Mouse (Mus musculus): ENCODE data around the gene Ttpal.

The Ttpal gene

GRCm38 (mm10) chr2:163602101-163602971 is at the start of gene Ttpal:
Ttpal (plus strand) TSS chr2:163602314.
- peak; percentile 90 to 92 for DNase-seq

DNA sequence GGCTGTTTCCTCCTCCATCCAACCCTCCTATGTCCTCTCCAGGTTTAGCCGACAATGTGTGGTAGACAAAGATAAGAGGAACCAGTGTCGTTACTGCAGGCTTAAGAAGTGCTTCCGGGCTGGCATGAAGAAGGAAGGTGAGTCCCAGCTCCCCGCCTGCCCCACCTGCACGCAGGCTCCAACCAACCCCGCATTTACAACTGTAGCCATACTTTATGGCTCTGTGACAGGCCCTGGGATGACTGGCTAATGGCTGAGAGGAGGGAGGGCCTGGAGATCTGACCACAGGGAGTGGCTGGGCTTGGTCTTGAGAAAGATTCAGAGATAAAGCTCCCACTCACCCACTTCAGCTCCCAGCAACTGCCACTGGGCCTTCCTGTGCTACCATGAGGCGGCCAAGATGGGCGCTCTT is 49.6 kb upstream of the Ttpal start:
- DNase-seq, result no peak

DNA sequence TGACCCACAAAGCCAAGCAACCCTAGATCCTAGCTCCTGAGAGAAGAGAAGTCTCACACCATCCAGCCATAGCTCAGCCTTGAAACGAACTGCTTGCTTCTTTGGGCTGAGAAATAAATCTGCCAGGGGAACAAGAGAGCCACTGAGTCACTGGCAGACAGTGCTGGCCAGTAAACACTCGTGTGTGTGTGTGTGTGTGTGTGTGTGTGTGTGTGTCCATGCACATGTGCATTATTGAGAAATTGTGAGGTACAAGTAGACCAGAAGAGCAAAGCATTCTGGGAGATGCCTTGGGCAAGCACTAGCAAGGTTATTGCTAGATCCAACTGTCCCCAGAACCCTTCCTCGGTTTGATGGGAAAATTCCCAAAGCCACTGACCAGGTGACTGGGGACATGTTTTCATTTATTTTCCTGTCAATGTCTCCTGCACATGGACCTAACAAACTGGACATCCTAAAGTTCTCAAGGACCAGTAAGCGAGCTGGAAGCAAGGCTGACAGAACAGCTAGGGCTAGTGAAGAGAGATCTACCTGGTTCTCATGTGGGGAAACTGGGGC is 47.6 kb upstream of the Ttpal start:
- DNase-seq, result no peak

DNA sequence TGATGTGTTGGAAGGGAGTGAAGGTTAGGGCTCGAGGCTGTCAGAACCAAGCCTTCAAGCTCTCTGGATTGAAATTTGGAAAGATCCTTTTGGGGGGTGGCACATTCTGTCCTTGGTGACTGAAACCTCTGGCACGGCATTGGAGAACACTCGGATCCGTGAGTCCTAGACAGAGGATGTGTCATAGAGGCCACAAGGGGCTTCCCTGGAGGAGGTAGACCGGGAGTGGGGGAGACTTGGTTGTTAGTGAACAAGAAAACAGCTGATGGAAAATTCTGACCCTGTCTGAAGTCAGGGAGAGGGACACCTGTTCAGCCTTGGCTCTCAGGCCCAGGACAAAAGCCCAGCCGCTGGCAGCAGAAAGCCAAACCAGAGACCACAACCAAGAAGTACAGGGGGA is 47.1 kb upstream of the Ttpal start:
- DNase-seq, result no peak

- no peak for DNase-seq
Measured at GRCm38 (mm10) chr2:163555417-163555816, 46.7 kb upstream of the Ttpal start.

DNA sequence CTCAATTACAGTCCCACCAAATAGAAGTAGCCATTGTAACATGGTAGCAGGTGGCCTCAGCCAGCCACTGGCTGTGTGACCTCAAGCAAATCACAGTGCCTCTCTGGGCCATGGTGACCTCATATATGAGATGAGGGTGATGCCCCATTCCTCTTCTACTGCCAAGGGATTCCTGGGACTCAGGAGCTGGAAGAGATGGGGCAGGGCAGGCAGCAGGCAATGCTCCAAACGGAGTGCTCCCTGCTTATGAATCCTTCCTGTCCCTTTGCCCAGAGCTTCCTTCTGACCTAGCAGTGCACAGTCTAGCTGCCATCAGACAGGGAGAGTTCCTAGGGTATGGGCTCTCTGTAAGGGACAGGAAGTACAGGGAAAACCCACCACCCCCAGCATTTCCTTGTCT is 43.6 kb upstream of the Ttpal start:
- peak in 1 of 2 experiments; percentile 32 for DNase-seq

- no peak for DNase-seq
Measured at GRCm38 (mm10) chr2:163559236-163559635, 42.9 kb upstream of the Ttpal start.

- DNase-seq, result no peak
Measured at GRCm38 (mm10) chr2:163560247-163560646, 41.9 kb upstream of the Ttpal start.

DNA sequence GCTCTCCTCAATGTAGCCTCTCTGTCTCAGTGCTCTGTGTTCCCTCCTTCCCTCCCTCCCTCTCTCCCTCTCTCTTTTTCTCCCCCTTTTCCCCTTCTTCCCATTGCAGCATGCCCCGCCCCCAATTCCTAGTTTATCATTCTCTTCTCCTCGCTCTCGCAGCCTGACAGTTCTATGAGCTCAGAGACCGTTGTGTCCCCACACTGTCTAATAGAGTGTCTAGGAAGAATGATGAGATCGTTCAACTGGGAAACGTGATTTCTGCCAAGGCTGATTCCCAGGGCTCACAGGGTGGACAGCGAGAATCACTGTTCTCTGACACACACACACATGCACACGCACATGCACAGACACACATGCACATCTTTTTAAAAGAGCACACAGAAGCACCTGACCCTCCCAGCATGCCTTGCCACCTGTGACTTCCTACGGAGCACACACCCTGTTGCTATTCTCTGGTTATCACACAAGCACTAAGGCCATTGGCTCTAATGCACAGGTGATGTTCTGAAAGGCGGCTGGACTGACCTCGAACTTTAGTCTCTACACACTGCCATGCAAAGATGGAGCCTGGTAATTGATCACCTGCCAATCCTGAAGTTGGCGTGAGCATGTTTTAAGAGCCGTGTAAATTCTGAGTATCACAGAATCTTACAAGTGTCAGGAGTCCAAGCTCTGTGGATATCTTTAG is 40.7 kb upstream of the Ttpal start:
- no peak for DNase-seq

DNA sequence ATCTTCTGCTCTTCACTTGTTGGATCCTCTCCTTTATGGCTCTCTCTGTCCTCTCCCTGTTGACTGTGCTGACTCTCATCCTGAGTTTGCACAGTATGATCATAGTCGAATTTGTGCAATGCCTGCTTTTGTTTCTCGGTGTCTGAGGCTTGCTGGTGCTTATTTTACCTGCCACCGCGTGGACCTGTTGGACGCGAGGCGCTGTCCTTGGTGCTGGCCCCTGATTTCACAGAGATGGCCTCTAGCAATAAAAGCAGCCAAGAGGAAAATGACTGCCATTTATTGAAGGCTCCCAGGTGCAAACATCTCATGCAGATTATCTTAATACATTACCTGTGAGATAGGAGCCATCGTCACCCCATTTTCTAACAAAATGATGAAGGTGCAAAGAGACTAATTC is 37.5 kb upstream of the Ttpal start:
- DNase-seq, result no peak

GRCm38 (mm10) chr2:163574321-163574720 is 27.8 kb upstream of the Ttpal start:
- no peak for DNase-seq

GRCm38 (mm10) chr2:163575248-163575647 is 26.9 kb upstream of the Ttpal start:
- no peak for DNase-seq

- DNase-seq, result no peak
Measured at GRCm38 (mm10) chr2:163577986-163578385, 24.1 kb upstream of the Ttpal start.

- DNase-seq, result no peak
Measured at GRCm38 (mm10) chr2:163580069-163580945, 21.8 kb upstream of the Ttpal start.

DNA sequence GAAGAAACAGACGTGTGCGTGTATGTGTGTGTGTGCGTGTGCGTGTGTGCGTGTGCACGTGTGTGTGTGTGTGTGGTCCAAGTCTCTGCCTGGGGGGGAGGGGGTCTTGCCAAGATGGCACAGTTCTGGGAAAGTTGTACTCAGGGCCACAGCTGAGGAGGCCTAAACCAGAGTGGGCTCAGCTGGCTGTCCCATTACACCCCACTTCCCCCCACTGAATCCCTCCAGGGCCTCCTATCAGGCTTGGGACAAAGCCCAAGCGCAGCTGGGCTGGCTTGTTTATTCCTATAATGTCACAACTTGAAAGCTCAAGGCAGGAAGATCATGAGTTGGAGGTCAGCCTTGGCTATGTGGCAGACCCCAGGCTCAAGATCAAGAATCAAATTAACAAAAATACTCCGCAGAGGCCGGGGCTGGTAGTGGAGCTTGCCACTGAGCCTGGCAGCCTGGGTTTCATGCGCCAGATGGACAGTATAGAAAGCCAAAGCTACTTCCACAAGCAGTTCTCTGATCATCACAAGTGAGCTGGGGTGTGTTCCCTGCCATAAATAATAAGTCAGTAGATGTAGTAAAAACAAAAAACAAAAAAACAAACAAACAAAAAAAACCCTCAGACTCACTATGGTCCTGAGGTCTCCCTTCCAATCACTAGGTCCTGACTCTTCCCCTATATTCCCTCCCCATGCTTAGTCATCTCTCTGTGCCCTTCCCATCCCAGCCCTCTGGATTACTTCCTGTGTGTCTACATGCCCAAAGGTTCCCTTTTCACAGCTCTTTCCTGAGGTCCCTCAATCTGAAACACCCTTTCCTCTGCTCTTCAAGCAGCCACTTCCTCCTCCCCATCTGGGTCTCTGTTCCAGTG is 18.7 kb upstream of the Ttpal start:
- peak; percentile 66 to 70 for DNase-seq

DNA sequence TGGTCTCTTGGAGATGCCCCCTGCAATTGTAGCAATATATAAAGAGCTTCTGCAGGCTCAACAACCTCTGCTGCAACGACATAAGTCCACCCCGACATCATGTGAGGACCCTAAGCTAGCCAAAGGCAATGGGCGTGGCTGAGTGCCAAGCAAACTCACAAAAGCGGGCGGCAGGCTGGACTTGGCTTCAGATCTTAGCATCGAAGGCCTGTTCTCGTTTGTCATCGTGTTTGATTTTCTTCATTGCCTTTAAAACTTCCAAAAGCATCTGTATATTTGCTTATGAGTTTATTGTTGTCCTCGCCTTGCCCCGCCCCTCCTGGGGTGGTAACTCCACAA is 18.1 kb upstream of the Ttpal start:
- peak; percentile 58 to 74 for DNase-seq

- DNase-seq, result peak; percentile 32 to 70
Measured at GRCm38 (mm10) chr2:163586384-163587261, 15.5 kb upstream of the Ttpal start.

DNA sequence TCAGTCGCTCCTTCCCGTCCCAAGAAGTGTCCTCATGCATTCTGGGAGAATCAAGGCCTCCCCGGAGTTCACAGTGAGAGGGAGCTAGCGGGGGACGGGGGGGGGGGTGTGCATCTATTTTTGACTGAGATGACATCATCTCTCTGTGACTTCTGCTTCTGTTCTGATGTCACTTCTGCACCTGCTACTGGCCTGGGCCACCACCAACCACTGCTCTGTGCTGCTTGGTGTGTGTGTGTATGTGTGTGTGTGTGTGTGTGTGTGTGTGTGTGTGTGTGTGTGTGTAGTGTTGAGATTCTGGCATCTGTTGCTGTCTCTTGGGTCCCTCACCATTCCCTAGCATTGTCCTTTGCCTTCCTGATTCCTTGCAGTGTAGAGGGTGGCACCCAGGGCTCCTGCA is 14.6 kb upstream of the Ttpal start:
- no peak for DNase-seq

GRCm38 (mm10) chr2:163590211-163590610 is 11.9 kb upstream of the Ttpal start:
- no peak for DNase-seq

- no peak for DNase-seq
Measured at GRCm38 (mm10) chr2:163590996-163591395, 11.1 kb upstream of the Ttpal start.

- peak; percentile 69 to 86 for DNase-seq
Measured at GRCm38 (mm10) chr2:163592084-163592483, 10.0 kb upstream of the Ttpal start.

Measured in cerebellum, postnatal 14 days (tissue).